Mouse (Mus musculus) left cerebral cortex, postnatal 25 days (tissue): Measurements from ENCODE around the gene Vstm4. TPM values are rescaled to one million over a fixed set of nuclear protein-coding genes. Genes with fewer than 3 reads are reported as not detected.

Experiments
- DNase-seq, 2 experiments: peaks; one replicate each; pipeline ENCODE4 v3.0.0; 2022; ENCODE audit warnings: low spot score in 2 of 2, mixed read lengths in 1 of 2
- intact Hi-C: fragments of 180-260 bp; cut with DNase I; formaldehyde crosslinking; loops from one replicate; pipeline ENCODE4 v1.15.1; 2025
- total RNA-seq, 2 experiments: library from RNA; stranded (reverse); gene quantifications; 2 replicates each; pipeline ENCODE4 v1.2.3; 2021

Vstm4 gene
- 1 to 10 TPM; 3.3 to 4.7 TPM for total RNA-seq

GRCm38 (mm10) chr14:32856681-32857328, at the start of gene Vstm4:
TSS of gene Vstm4 (plus strand) at chr14:32856756.
- intact Hi-C loops, result no loop called here
- DNase-seq, result peak; percentile 28 to 42

GRCm38 (mm10) chr14:32810111-32810510, 46.4 kb upstream of the Vstm4 start:
- no peak for DNase-seq
- intact Hi-C loops, result no loop called here

DNA sequence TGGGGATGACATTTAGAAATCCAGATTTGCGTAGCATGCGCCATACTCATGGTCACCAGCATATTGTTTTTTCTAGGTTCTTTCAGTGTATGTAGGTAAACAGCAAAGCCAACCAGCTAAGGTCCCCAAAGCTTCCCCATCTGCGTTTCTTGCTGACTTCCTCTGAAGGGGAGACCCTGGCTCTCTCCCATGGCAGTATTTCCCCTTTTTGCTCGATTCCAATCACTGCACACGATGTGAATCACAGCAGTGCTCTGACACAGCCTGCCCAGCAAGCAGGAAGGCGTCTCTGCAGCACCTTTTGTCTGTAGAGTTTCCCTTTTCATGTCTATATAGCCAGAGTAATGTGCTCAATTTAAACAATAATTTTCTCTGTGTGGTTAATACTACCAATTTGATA, 44.1 kb upstream of the Vstm4 start:
- intact Hi-C loops, result no loop called here
- no peak for DNase-seq

- DNase-seq, result no peak
- intact Hi-C loops, result no loop called here
Measured at GRCm38 (mm10) chr14:32814961-32815360, 41.6 kb upstream of the Vstm4 start.

- intact Hi-C loops, result no loop called here
- no peak for DNase-seq
Measured at GRCm38 (mm10) chr14:32816533-32816932, 40.0 kb upstream of the Vstm4 start.

DNA sequence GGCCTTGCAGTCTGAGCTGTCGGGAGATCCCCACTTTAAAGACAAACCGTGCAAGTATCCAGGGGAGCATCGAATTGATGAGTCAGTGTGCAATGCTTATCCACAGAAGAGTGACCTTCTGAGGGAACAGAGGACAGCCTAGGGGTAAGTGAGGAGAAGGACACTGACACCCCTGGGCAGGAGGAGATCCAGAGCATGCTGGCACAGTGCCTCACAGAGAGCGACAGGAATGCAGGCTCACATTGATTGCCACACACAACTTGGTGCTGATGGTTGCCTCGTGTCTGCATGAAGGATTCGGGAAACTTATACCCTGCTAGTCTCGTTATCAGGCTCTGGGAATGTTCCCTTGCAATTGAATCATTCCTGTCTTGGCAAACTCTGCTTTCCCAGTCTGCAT, 39.3 kb upstream of the Vstm4 start:
- intact Hi-C loops, result no loop called here
- no peak for DNase-seq

DNA sequence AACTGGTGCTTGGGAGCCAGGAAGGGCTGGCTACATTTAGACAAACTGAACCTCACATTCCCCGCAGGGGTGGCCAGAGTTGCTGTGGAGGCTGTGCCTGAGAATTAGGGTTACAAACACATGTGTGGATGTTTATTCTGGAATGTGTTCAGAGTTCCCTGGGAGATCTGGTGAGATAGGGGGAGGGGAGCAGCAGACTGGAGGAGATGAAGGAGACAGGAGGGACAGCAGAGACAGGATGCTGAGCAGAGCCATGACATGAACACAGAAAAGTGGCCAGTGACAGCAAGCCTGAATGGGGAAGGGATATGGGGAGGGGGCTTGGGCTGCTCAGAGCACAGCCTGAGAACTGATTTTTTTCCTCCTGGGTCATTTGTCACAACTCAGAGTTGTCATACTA, 37.3 kb upstream of the Vstm4 start:
- intact Hi-C loops, result no loop called here
- DNase-seq, result no peak

DNA sequence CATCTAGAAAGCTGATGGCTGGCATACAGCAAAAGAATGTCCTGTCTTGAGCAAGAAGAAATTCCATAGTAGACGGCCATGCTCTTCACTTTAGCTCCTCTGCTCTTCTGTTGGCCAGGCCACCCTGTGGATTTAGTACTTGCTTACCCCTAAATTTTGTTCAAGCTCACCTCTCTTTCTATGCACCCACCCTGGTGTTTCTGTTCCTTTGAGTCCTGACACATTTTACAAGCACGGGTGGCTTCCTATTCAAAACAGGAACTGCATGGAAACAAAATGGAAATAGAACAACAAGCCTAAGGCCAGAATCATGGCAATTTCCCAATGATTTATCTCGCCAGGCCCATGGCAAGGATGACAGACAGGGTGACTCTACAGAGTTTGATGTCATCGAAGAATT, 33.7 kb upstream of the Vstm4 start:
- intact Hi-C loops, result no loop called here
- DNase-seq, result no peak

DNA sequence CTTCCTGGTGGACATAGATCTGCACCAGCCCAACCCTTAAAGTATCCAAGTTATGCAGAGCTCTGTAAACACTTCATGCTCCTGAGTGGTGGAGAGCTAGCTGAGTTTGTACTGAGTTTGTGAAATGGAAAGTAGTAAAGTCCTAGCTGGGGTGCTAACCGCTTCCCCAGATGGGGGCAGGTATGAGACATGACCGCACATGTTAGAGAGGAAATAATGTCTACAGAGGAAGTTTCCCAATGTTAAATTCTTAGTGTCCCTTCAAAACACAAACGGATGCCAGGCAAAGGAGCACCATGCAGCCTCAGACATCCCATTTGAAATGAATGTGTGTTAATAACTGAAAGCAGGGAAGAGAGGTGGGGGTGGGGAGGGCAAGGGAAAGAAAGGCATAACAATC, 32.7 kb upstream of the Vstm4 start:
- intact Hi-C loops, result no loop called here
- DNase-seq, result no peak

- intact Hi-C loops, result loop anchor here (5.0 kb wide), 1 partner anchor 133 kb away; no protein-coding TSS in a partner anchor
- DNase-seq, result no peak
Measured at GRCm38 (mm10) chr14:32824267-32825150, 32.0 kb upstream of the Vstm4 start.

- intact Hi-C loops, result loop anchor here (5.0 kb wide), 1 partner anchor 132 kb away; no protein-coding TSS in a partner anchor
- DNase-seq, result no peak
Measured at GRCm38 (mm10) chr14:32825426-32826032, 31.0 kb upstream of the Vstm4 start.

- intact Hi-C loops, result loop anchor here (5.0 kb wide), 1 partner anchor 130 kb away; no protein-coding TSS in a partner anchor
- no peak for DNase-seq
Measured at GRCm38 (mm10) chr14:32827165-32827564, 29.4 kb upstream of the Vstm4 start.

DNA sequence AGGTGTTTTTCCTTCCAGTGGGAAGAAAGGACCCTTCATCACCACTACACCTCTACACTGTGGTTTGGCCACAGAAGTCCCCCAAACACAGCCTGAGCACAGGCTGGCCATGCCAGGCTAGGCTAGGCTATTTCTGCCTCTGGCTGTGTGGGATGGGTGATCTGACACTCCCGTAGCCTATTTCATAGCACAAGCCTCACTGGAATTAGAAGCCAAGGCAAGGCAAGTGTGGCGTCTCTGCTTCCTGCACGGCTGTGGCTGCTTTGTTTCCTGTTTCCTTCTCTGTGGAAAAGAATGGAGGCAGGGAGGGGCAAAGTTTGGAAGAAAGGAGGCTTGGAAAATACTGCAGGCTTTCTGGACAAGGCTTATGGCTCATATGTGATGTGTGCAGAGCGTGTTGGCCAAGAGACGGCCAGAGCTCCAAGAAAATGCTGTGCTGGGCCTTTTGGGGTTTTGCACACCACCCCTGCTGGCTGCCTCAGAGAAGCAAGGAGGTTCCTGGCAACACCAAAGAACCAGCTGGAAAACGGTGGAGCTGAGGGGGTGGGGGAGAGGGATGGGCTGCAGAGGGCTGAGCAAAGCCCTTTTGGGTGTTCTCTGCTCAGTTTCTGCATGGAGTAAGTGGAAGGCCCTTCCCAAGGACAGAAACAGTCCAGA, 28.4 kb upstream of the Vstm4 start:
- intact Hi-C loops, result loop anchor here (5.0 kb wide), 1 partner anchor 129 kb away; no protein-coding TSS in a partner anchor
- peak in 1 of 2 experiments; percentile 51 for DNase-seq

- no peak for DNase-seq
- intact Hi-C loops, result no loop called here
Measured at GRCm38 (mm10) chr14:32833847-32834246, 22.7 kb upstream of the Vstm4 start, which contains the start of gene Fam170b. TSS of gene Fam170b (plus strand) at chr14:32833962.

DNA sequence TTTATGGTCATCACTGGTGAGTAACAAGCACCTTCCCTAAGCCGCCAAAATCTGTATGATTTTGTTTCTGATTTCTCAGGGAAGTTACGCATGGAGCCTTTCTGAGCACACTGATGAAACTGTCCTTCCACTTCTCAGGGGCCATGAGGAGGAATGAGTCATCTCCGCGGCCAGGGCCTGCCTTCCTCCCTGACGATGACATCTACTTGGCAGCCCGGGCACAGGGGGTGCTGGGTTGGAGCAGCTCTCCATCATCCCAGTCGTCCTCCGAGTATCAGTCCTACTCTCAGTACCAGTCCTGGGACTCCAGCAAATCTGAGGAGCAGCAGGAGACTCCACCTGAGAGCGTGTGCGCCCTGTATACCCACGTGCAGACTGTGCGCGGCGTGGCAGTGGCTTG, 21.4 kb upstream of the Vstm4 start:
- intact Hi-C loops, result no loop called here
- DNase-seq, result no peak

- intact Hi-C loops, result no loop called here
- DNase-seq, result no peak
Measured at GRCm38 (mm10) chr14:32835596-32835995, 21.0 kb upstream of the Vstm4 start.

DNA sequence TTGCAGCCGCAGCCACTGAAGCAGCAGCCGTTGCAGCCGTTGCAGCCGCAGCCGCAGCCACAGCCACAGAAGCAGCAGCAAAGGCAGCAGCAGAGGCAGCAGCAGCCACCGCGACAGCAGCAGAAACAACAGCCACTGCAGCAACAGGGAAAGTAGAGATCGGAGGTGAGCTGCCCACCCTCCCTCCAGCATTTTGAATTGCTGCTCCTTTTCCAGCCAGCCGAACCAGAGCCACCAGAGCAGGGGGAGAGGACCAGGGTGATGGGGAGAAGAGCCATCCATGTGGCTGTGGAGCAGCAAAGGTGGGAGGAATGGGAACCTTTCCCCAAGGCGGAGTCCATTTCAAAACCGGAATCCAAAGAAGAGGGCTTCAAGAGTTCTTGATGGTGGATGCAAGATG, 20.4 kb upstream of the Vstm4 start:
- DNase-seq, result no peak
- intact Hi-C loops, result no loop called here

GRCm38 (mm10) chr14:32842052-32842451, 14.5 kb upstream of the Vstm4 start:
- DNase-seq, result no peak

DNA sequence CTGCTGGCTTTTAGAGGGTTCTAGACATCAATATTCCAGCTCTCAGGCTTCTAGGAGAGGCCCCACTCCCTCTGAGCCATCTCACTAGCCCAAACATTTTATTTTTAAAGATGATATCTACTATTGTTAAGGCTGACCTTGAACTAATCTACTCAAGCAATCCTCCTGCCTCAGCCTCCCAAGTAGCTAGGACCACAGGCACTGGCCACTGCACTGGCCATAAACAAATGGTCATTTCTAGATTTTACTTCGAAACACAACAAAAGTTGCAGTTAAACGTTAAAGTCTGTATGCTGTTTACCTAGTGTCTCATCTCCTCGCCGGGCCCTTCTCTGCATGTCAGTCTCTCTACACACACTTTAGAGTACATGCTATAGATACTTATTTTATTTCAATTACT, 2.5 kb upstream of the Vstm4 start:
- intact Hi-C loops, result no loop called here
- DNase-seq, result no peak

More at GRCm38 (mm10) chr14:32842052-32842451, 14.5 kb upstream of the Vstm4 start:
- intact Hi-C loops, result no loop called here

- no peak for DNase-seq
- intact Hi-C loops, result no loop called here
Measured at GRCm38 (mm10) chr14:32856246-32856645, 310 bp upstream of the Vstm4 start.
